Mouse (Mus musculus): Measurements from ENCODE around the gene Gm21704. TPM values are rescaled to one million over a fixed set of nuclear protein-coding genes. Genes with fewer than 3 reads are reported as not detected.
"Not testable (repeated sequence)": the region's sequence is repeated elsewhere in the genome, so short reads cannot be mapped to it uniquely, and the experiment has no call there.

The Gm21704 gene
- not detected in 2 replicates for polyA plus RNA-seq (2016; fragmentation: Nextera tagmentation; extraction: Ambion mirVana)

DNA sequence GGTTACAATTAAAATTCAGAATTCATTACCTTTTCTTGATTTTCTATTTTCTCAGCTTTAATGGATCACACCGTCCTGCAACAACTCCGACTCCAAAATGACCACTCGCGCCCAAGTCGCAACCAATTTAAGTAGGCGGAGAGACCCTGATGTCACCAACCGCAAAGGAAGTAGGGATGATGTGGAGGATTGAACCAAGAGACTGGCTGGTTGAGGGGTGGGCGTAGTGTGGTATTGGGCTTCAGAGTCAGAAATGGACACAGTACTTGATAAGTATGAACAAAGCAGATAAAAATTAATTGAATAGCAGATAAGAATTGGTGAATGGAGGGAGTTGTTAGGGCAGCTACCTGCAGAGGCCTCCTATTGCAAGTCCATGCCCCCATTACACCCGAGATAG is at the start of gene Gm21704, which contains the start of gene Gm21708:
Gene Gm21704, minus strand, starts transcription at position 101 of the 400 bp plus-strand sequence.
Gene Gm21708, minus strand, starts transcription at position 101 of the 400 bp plus-strand sequence.
- not testable (repeated sequence) for H3K4me3 ChIP-seq; H3K27me3 ChIP-seq (ENCODE audit: low read depth, poor library complexity, severe bottlenecking); H3K27ac ChIP-seq; H3K9me3 ChIP-seq (replicated peaks); H3K36me3 ChIP-seq; DNase-seq (ENCODE audit: low spot score); H3K4me1 ChIP-seq
- WGBS, result no CpG with 5 or more reads among the region's 9 CpGs

DNA sequence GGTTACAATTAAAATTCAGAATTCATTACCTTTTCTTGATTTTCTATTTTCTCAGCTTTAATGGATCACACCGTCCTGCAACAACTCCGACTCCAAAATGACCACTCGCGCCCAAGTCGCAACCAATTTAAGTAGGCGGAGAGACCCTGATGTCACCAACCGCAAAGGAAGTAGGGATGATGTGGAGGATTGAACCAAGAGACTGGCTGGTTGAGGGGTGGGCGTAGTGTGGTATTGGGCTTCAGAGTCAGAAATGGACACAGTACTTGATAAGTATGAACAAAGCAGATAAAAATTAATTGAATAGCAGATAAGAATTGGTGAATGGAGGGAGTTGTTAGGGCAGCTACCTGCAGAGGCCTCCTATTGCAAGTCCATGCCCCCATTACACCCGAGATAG is 64.7 kb downstream of the Gm21704 start, which contains the start of gene Gm21693:
Gene Gm21693, minus strand, starts transcription at position 101 of the 400 bp plus-strand sequence.
- not testable (repeated sequence) for H3K4me1 ChIP-seq; DNase-seq (ENCODE audit: low spot score); H3K36me3 ChIP-seq; H3K9me3 ChIP-seq (replicated peaks); H3K4me3 ChIP-seq; H3K27ac ChIP-seq; H3K27me3 ChIP-seq (ENCODE audit: low read depth, poor library complexity, severe bottlenecking)
- no CpG with 5 or more reads among the region's 9 CpGs for WGBS

DNA sequence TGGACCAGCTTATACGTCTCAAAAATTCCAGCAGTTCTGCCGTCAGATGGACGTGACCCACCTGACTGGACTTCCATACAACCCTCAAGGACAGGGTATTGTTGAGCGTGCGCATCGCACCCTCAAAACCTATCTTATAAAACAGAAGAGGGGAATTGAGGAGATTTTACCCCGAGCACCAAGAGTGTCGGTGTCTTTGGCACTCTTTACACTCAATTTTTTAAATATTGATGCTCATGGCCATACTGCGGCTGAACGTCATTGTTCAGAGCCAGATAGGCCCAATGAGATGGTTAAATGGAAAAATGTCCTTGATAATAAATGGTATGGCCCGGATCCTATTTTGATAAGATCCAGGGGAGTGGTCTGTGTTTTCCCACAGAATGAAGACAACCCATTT is 69.3 kb downstream of the Gm21704 start:
- H3K9me3 ChIP-seq (replicated peaks); DNase-seq (ENCODE audit: low spot score); H3K4me3 ChIP-seq; H3K36me3 ChIP-seq; H3K27ac ChIP-seq; H3K4me1 ChIP-seq; H3K27me3 ChIP-seq (ENCODE audit: low read depth, poor library complexity, severe bottlenecking): not testable (repeated sequence)
- no CpG with 5 or more reads among the region's 11 CpGs for WGBS

Other genes starting within 250 kb of the Gm21704 start
- not detected in 2 replicates for gene Gm21677, start 103.7 kb downstream of the Gm21704 start, polyA plus RNA-seq (2016; fragmentation: Nextera tagmentation; extraction: Ambion mirVana)
- gene Gm21693, start 64.8 kb downstream of the Gm21704 start, polyA plus RNA-seq (2016; fragmentation: Nextera tagmentation; extraction: Ambion mirVana), result not detected in 2 replicates
- not detected in 2 replicates for gene Gm21708, start within 50 bp of the Gm21704 start, polyA plus RNA-seq (2016; fragmentation: Nextera tagmentation; extraction: Ambion mirVana)